Mouse (Mus musculus) spleen, adult 2 months (tissue): ENCODE results near the gene Smpd1. TPM values are rescaled to one million over a fixed set of nuclear protein-coding genes. Genes with fewer than 3 reads are reported as not detected.

Experiments used
- DNase-seq, 2 experiments: peaks; one replicate each; pipeline versions ENCODE4 v3.0.0 to v3.0.0-alpha.2; 2012 to 2021; ENCODE audit warnings: low spot score in 2 of 2, low read depth in 1 of 2
- H3K27ac ChIP-seq: fragments of 200-500 bp; 2 replicates; pipeline ENCODE4 v1.5.1; 2012; ENCODE audit warnings: low read length, inconsistent platforms; ENCODE audit not compliant: insufficient read depth
- H3K27me3 ChIP-seq: fragments of 200-500 bp; 2 replicates; pipeline ENCODE4 v1.6.1; 2012; ENCODE audit warnings: mild to moderate bottlenecking, moderate library complexity, low read length, inconsistent platforms; ENCODE audit not compliant: control insufficient read depth, insufficient read depth
- H3K36me3 ChIP-seq: fragments of 200-500 bp; 2 replicates; pipeline ENCODE4 v1.6.1; 2012; ENCODE audit warnings: mild to moderate bottlenecking, low read length, inconsistent platforms; ENCODE audit not compliant: control insufficient read depth, insufficient read depth
- H3K4me1 ChIP-seq: fragments of 200-500 bp; 2 replicates; pipeline ENCODE4 v1.6.1; 2011; ENCODE audit warnings: inconsistent platforms; ENCODE audit not compliant: control insufficient read depth, insufficient read depth, insufficient read length
- H3K4me3 ChIP-seq: fragments of 200-500 bp; 2 replicates; pipeline ENCODE4 v1.5.1; 2011; ENCODE audit warnings: mild to moderate bottlenecking, inconsistent platforms; ENCODE audit not compliant: insufficient read depth, insufficient read length; ENCODE audit errors: extremely low read depth
- CTCF ChIP-seq: fragments of 200-500 bp; IDR thresholded peaks from 2 replicates; pipeline ENCODE4 v1.5.1; 2011; ENCODE audit warnings: mild to moderate bottlenecking, inconsistent platforms; ENCODE audit not compliant: insufficient read depth, insufficient read length, insufficient replicate concordance; ENCODE audit errors: extremely low read depth
- POLR2A ChIP-seq: fragments of 200-500 bp; IDR thresholded peaks from 2 replicates; pipeline ENCODE4 v1.6.1; 2011; ENCODE audit warnings: low read depth, low read length, inconsistent platforms
- WGBS: fragments of 180-500 bp; shearing (Covaris S2); methylation state at CpG from one replicate; pipeline ENCODE4 v1.1.7; 2018; 5-methylcytosine and 5-hydroxymethylcytosine counted together
- polyA plus RNA-seq: library from polyadenylated mRNA; depleted of rRNA; stranded (reverse); fragments of >200 nt; gene quantifications from 2 replicates; pipeline ENCODE4 v1.2.3, GENCODE M21; 2012

Gene Smpd1
- polyA plus RNA-seq, 1 experiment: 20.3 TPM

GRCm38 (mm10) chr7:105547970-105548369 is 6.2 kb upstream of the Smpd1 start:
- Histone ChIP-seq H3K27me3 (no peaks in the 10 kb centered on the region), H3K4me1 (no peaks in the 10 kb centered on the region), H3K36me3 (no peaks in the 10 kb centered on the region), H3K4me3 (no peak overlapping the region), H3K27ac (no peak overlapping the region)
- 80% methylated on average over 7 of the region's 7 CpGs for WGBS
- TF ChIP-seq CTCF (no peak), POLR2A (no peak)
- no peak for DNase-seq

- DNase-seq: no peak
- Histone ChIP-seq H3K27ac (no peak overlapping the region), H3K4me3 (no peak overlapping the region), H3K36me3 (no peaks in the 10 kb centered on the region), H3K4me1 (no peaks in the 10 kb centered on the region), H3K27me3 (no peaks in the 10 kb centered on the region)
- TF ChIP-seq POLR2A (no peak), CTCF (no peak)
- 57% methylated on average over 6 of the region's 6 CpGs for WGBS
Measured at GRCm38 (mm10) chr7:105549035-105549434, 5.1 kb upstream of the Smpd1 start.

- Histone ChIP-seq H3K27me3 (no peaks in the 10 kb centered on the region), H3K36me3 (peaks cover 8% of the 10 kb centered on the region), H3K27ac (0 out of 2 replicates have a peak overlapping the region, but pooled peaks have one; percentile 39), H3K4me1 (peaks cover 8% of the 10 kb centered on the region; the same call in 1 of the 2 replicates), H3K4me3 (peak overlapping the region; percentile 88)
- TF ChIP-seq CTCF: no peak
- no peak for TF ChIP-seq POLR2A
- no peak for DNase-seq
- WGBS: 42% methylated on average over 27 of the region's 27 CpGs
Measured at GRCm38 (mm10) chr7:105553456-105554211, 526 bp upstream of the Smpd1 start.

- TF ChIP-seq CTCF (no peak), POLR2A (no peak)
- DNase-seq: no peak
Measured at GRCm38 (mm10) chr7:105555571-105555970, 1.4 kb downstream of the Smpd1 start.

GRCm38 (mm10) chr7:105556406-105556805 is 2.2 kb downstream of the Smpd1 start:
- Histone ChIP-seq H3K4me3 (no peak overlapping the region), H3K36me3 (peaks cover 8% of the 10 kb centered on the region), H3K27ac (no peak overlapping the region), H3K4me1 (peaks cover 8% of the 10 kb centered on the region; the same call in 1 of the 2 replicates), H3K27me3 (no peaks in the 10 kb centered on the region)
- TF ChIP-seq POLR2A (no peak), CTCF (no peak)
- WGBS: 97% methylated on average over 8 of the region's 8 CpGs
- DNase-seq: no peak

More at GRCm38 (mm10) chr7:105555571-105555970, 1.4 kb downstream of the Smpd1 start:
- WGBS: 88% methylated on average over 10 of the region's 10 CpGs
- Histone ChIP-seq H3K36me3 (peaks cover 8% of the 10 kb centered on the region), H3K27me3 (no peaks in the 10 kb centered on the region), H3K27ac (no peak overlapping the region), H3K4me3 (no peak overlapping the region), H3K4me1 (peaks cover 8% of the 10 kb centered on the region; the same call in 1 of the 2 replicates)

- no peak for TF ChIP-seq CTCF
- no peak for TF ChIP-seq POLR2A
- 93% methylated on average over 11 of the region's 11 CpGs for WGBS
- Histone ChIP-seq H3K27me3 (no peaks in the 10 kb centered on the region), H3K27ac (no peak overlapping the region), H3K4me3 (no peak overlapping the region), H3K4me1 (peaks cover 10% of the 10 kb centered on the region; the same call in 1 of the 2 replicates), H3K36me3 (peaks cover 8% of the 10 kb centered on the region)
- no peak for DNase-seq
Measured at GRCm38 (mm10) chr7:105557671-105558070, 3.5 kb downstream of the Smpd1 start.

GRCm38 (mm10) chr7:105559016-105559415 is 4.9 kb downstream of the Smpd1 start:
- Histone ChIP-seq H3K27me3 (no peaks in the 10 kb centered on the region), H3K4me1 (peaks cover 10% of the 10 kb centered on the region; the same call in 1 of the 2 replicates), H3K27ac (no peak overlapping the region), H3K36me3 (peaks cover 8% of the 10 kb centered on the region), H3K4me3 (no peak overlapping the region)
- WGBS: 84% methylated on average over 9 of the region's 9 CpGs
- no peak for DNase-seq
- no peak for TF ChIP-seq CTCF
- TF ChIP-seq POLR2A: no peak
